Mouse (Mus musculus) kidney, postnatal 0 days (tissue): ENCODE measurements around the gene Rec8. TPM values are rescaled to one million over a fixed set of nuclear protein-coding genes. Genes with fewer than 3 reads are reported as not detected.

Experiments used
- ATAC-seq: fragments of 200-750 bp; cut with Nextera tagmentation; replicated peaks from 2 replicates; pipeline ENCODE4 v1.8.0; 2017; ENCODE audit warnings: low read depth, moderate number of reproducible peaks, moderate TSS enrichment, moderate library complexity; ENCODE audit not compliant: low FRiP score
- DNase-seq: peaks from one replicate; pipeline ENCODE4 v3.0.0-alpha.2; 2016; ENCODE audit warnings: low spot score
- H3K27ac ChIP-seq: fragments of 300-500 bp; sonication (generic); 2 replicates; pipeline ENCODE4 v1.5.1; 2014; ENCODE audit warnings: mild to moderate bottlenecking
- H3K27me3 ChIP-seq: fragments of 300-500 bp; sonication (generic); 2 replicates; pipeline ENCODE4 v1.6.1; 2014; ENCODE audit warnings: low read length, mixed read lengths; ENCODE audit not compliant: insufficient read depth
- H3K36me3 ChIP-seq: fragments of 300-500 bp; sonication (generic); 2 replicates; pipeline ENCODE4 v1.6.1; 2014; ENCODE audit warnings: low read length, mixed read lengths; ENCODE audit not compliant: insufficient read depth
- H3K4me1 ChIP-seq: fragments of 300-500 bp; sonication (generic); replicated peaks from 2 replicates; pipeline ENCODE4 v1.6.1; 2014; ENCODE audit warnings: antibody characterized with exemption, low read length, mixed read lengths; ENCODE audit not compliant: insufficient read depth
- H3K4me2 ChIP-seq: fragments of 300-500 bp; sonication (generic); 2 replicates; pipeline ENCODE4 v1.6.1; 2014; ENCODE audit warnings: mild to moderate bottlenecking, low read length, moderate library complexity, mixed read lengths
- H3K4me3 ChIP-seq: fragments of 300-500 bp; sonication (generic); replicated peaks from 2 replicates; pipeline ENCODE4 v1.5.1; 2014; ENCODE audit warnings: low read depth, low read length
- H3K9ac ChIP-seq: fragments of 300-500 bp; sonication (generic); 2 replicates; pipeline ENCODE4 v1.6.1; 2014; ENCODE audit warnings: low read depth, low read length
- H3K9me3 ChIP-seq: fragments of 300-500 bp; sonication (generic); replicated peaks from 2 replicates; pipeline ENCODE4 v1.6.1; 2016; ENCODE audit warnings: low read length, inconsistent platforms, mixed read lengths
- CTCF ChIP-seq: IDR thresholded peaks from 2 replicates; pipeline ENCODE4 v1.5.1; 2016; ENCODE audit warnings: antibody characterized with exemption, low read depth, mild to moderate bottlenecking, moderate library complexity
- WGBS: fragments of 180-500 bp; shearing (Covaris S2); extraction: QIAGEN DNeasy Blood & Tissue Kit; methylation state at CpG from one replicate; pipeline ENCODE4 v1.1.7; 2014; 5-methylcytosine and 5-hydroxymethylcytosine counted together
- polyA plus RNA-seq: library from polyadenylated mRNA; unstranded; fragments of >200 nt; fragmentation: Nextera tagmentation; extraction: Ambion mirVana; gene quantifications from 2 replicates; pipeline ENCODE4 v1.2.1, GENCODE M21; 2015

Gene Rec8
- polyA plus RNA-seq, 1 experiment from 2014 or later, result 12.7 TPM

GRCm38 (mm10) chr14:55584303-55584701 lies 33.5 kb upstream of the Rec8 start:
- WGBS, result 47% methylated on average over 5 of the region's 5 CpGs
- Histone ChIP-seq H3K4me1 (no peaks in the 10 kb centered on the region), H3K4me3 (peak overlapping the region; percentile 47), H3K27ac (no peak overlapping the region), H3K9me3 (no peaks in the 10 kb centered on the region), H3K4me2 (peak overlapping the region; percentile 91), H3K36me3 (peaks cover 18% of the 10 kb centered on the region), H3K9ac (peak overlapping the region; percentile 61; the same call in 1 of the 2 replicates), H3K27me3 (no peaks in the 10 kb centered on the region)
- TF ChIP-seq CTCF, result no peak
- ATAC-seq (no peak), DNase-seq (no peak)

- DNase-seq, result peak; percentile 60
- Histone ChIP-seq H3K4me1 (no peaks in the 10 kb centered on the region), H3K4me2 (peak within 1 kb of the TSS; percentile 91), H3K36me3 (peaks cover 17% of the 10 kb centered on the region), H3K9me3 (no peaks in the 10 kb centered on the region), H3K9ac (peak within 1 kb of the TSS; percentile 61), H3K27ac (no peak within 1 kb of the TSS), H3K27me3 (no peaks in the 10 kb centered on the region), H3K4me3 (peak within 1 kb of the TSS; percentile 47)
- no peak for TF ChIP-seq CTCF
- ATAC-seq, result peak; percentile 68; the same call in 1 of the 2 replicates
- WGBS, result 6% methylated on average over 43 of the region's 43 CpGs
These were observed 32.9 kb upstream of the Rec8 start, which contains the start of gene Emc9 for GRCm38 (mm10) chr14:55584702-55585565. TSS of gene Emc9 (minus strand) at chr14:55585302.

- H3K4me2 ChIP-seq, result peak overlapping the region; percentile 91; the same call in 1 of the 2 replicates
- no peak overlapping the region for H3K9ac ChIP-seq
- TF ChIP-seq CTCF, result no peak
- 64% methylated on average over 6 of the region's 6 CpGs for WGBS
- no peaks in the 10 kb centered on the region for H3K9me3 ChIP-seq
- ATAC-seq (no peak), DNase-seq (no peak)
- no peak overlapping the region for H3K27ac ChIP-seq
- H3K4me3 ChIP-seq, result no peak overlapping the region
- no peaks in the 10 kb centered on the region for H3K4me1 ChIP-seq
- H3K36me3 ChIP-seq, result peaks cover 10% of the 10 kb centered on the region; the same call in 1 of the 2 replicates
- no peaks in the 10 kb centered on the region for H3K27me3 ChIP-seq
These were observed 32.3 kb upstream of the Rec8 start for GRCm38 (mm10) chr14:55585566-55585960.

GRCm38 (mm10) chr14:55586149-55586548 lies 31.7 kb upstream of the Rec8 start:
- WGBS, result 90% methylated on average over 2 of the region's 2 CpGs
- H3K36me3 ChIP-seq, result peaks cover 7% of the 10 kb centered on the region; the same call in 1 of the 2 replicates
- no peaks in the 10 kb centered on the region for H3K9me3 ChIP-seq
- DNase-seq (no peak), ATAC-seq (no peak)
- no peak overlapping the region for H3K9ac ChIP-seq
- no peaks in the 10 kb centered on the region for H3K27me3 ChIP-seq
- no peak overlapping the region for H3K27ac ChIP-seq
- no peak overlapping the region for H3K4me3 ChIP-seq
- no peak for TF ChIP-seq CTCF
- no peak overlapping the region for H3K4me2 ChIP-seq
- H3K4me1 ChIP-seq, result no peaks in the 10 kb centered on the region

GRCm38 (mm10) chr14:55589271-55589670 lies 28.6 kb upstream of the Rec8 start:
- no peak overlapping the region for H3K4me3 ChIP-seq
- no peaks in the 10 kb centered on the region for H3K27me3 ChIP-seq
- no peak for TF ChIP-seq CTCF
- ATAC-seq (no peak), DNase-seq (no peak)
- H3K4me2 ChIP-seq, result no peak overlapping the region
- no peak overlapping the region for H3K27ac ChIP-seq
- WGBS, result 94% methylated on average over 5 of the region's 5 CpGs
- peaks cover 15% of the 10 kb centered on the region; the same call in 1 of the 2 replicates for H3K4me1 ChIP-seq
- peaks cover 8% of the 10 kb centered on the region for H3K36me3 ChIP-seq
- H3K9ac ChIP-seq, result no peak overlapping the region
- no peaks in the 10 kb centered on the region for H3K9me3 ChIP-seq

- Histone ChIP-seq H3K36me3 (peaks cover 14% of the 10 kb centered on the region), H3K4me1 (peaks cover 15% of the 10 kb centered on the region; the same call in 1 of the 2 replicates), H3K27me3 (no peaks in the 10 kb centered on the region), H3K4me2 (peak overlapping the region; percentile 96), H3K9me3 (no peaks in the 10 kb centered on the region), H3K4me3 (peak overlapping the region; percentile 94), H3K9ac (peak overlapping the region; percentile 92), H3K27ac (peak overlapping the region; percentile 99)
- DNase-seq (no peak), ATAC-seq (no peak)
- TF ChIP-seq CTCF, result no peak
- WGBS, result 77% methylated on average over 11 of the region's 11 CpGs
These were observed 27.9 kb upstream of the Rec8 start for GRCm38 (mm10) chr14:55589771-55590448.
